Mouse (Mus musculus) CH12.LX (cell line): ENCODE measurements around the gene Exoc3l2. TPM values are rescaled to one million over a fixed set of nuclear protein-coding genes. Genes with fewer than 3 reads are reported as not detected.

ENCODE experiments used
- DNase-seq: peaks from one replicate; pipeline ENCODE4 v3.0.0-alpha.2; 2013; ENCODE audit errors: extremely low read depth
- H3K27ac ChIP-seq: 2 replicates; pipeline ENCODE4 v1.5.1; 2012; ENCODE audit warnings: low read depth, mild to moderate bottlenecking, control low read depth, moderate library complexity; ENCODE audit not compliant: insufficient read depth
- H3K27me3 ChIP-seq: replicated peaks from 2 replicates; pipeline ENCODE3; 2012; ENCODE audit warnings: inconsistent platforms
- H3K36me3 ChIP-seq, 2 experiments: replicated peaks in 1 of 2; 2 replicates each; pipeline versions ENCODE3 to v1.6.1; 2012; ENCODE audit warnings: inconsistent platforms in 1 of 2, low read length in 1 of 2, mild to moderate bottlenecking in 1 of 2, mixed read lengths in 1 of 2, moderate library complexity in 1 of 2; ENCODE audit not compliant: control insufficient read depth in 1 of 2, insufficient read depth in 1 of 2
- H3K4me1 ChIP-seq, 2 experiments: 2 replicates each; pipeline ENCODE4 v1.6.1; 2012; ENCODE audit warnings: inconsistent platforms in 1 of 2, moderate library complexity in 1 of 2; ENCODE audit not compliant: insufficient read depth in 2 of 2, control insufficient read depth in 1 of 2
- H3K4me2 ChIP-seq: 2 replicates; pipeline ENCODE4 v1.6.1; 2012; ENCODE audit warnings: low read depth, mild to moderate bottlenecking, control low read depth; ENCODE audit not compliant: poor library complexity, insufficient read depth, severe bottlenecking
- H3K4me3 ChIP-seq, 3 experiments: fragments of 150-350 bp in 1 of 3; sonication (generic) in 1 of 3; replicated peaks in 1 of 3; 2 replicates each; pipeline versions ENCODE3 to v1.5.1; 2011 to 2012; ENCODE audit warnings: low read depth in 2 of 3, low read length in 2 of 3, mild to moderate bottlenecking in 2 of 3, moderate library complexity in 2 of 3, control low read depth in 1 of 3, improper control_type of control experiment in 1 of 3, inconsistent platforms in 1 of 3, mixed read lengths in 1 of 3; ENCODE audit not compliant: poor library complexity in 1 of 3
- H3K79me2 ChIP-seq: replicated peaks from 2 replicates; pipeline ENCODE4 v1.6.1; 2012; ENCODE audit warnings: mild to moderate bottlenecking, moderate library complexity; ENCODE audit not compliant: control insufficient read depth, poor library complexity, insufficient read depth, severe bottlenecking; ENCODE audit errors: extremely low read depth
- H3K9ac ChIP-seq: 2 replicates; pipeline ENCODE4 v1.6.1; 2012; ENCODE audit warnings: low read depth, mild to moderate bottlenecking, control low read depth, moderate library complexity; ENCODE audit not compliant: insufficient read depth
- H3K9me3 ChIP-seq: replicated peaks from 2 replicates; pipeline ENCODE3; 2012; ENCODE audit warnings: low read length, inconsistent platforms, mixed read lengths
- CHD1 ChIP-seq: IDR thresholded peaks from 2 replicates; pipeline ENCODE4 v1.6.1; 2012; ENCODE audit warnings: low read depth, low read length, improper control_type of control experiment, inconsistent platforms
- CHD2 ChIP-seq: IDR thresholded peaks from 2 replicates; pipeline ENCODE4 v1.6.1; 2011; ENCODE audit warnings: low read length, improper control_type of control experiment
- ELF1 ChIP-seq: IDR thresholded peaks from 2 replicates; pipeline ENCODE4 v1.6.1; 2014; ENCODE audit warnings: low read depth, mild to moderate bottlenecking, inconsistent platforms, low read length, improper control_type of control experiment
- EP300 ChIP-seq: IDR thresholded peaks from 2 replicates; pipeline ENCODE4 v1.6.1; 2011; ENCODE audit warnings: low read length, improper control_type of control experiment
- HCFC1 ChIP-seq: IDR thresholded peaks from 2 replicates; pipeline ENCODE4 v1.6.1; 2012; ENCODE audit warnings: low read depth, mild to moderate bottlenecking, inconsistent platforms, low read length, improper control_type of control experiment
- JUN ChIP-seq: IDR thresholded peaks from 2 replicates; pipeline ENCODE4 v1.6.1; 2011; ENCODE audit warnings: low read depth, mild to moderate bottlenecking, low read length, improper control_type of control experiment, moderate library complexity; ENCODE audit not compliant: insufficient read depth
- JUND ChIP-seq: conservative IDR thresholded peaks from 2 replicates; pipeline ENCODE4 v1.6.1; 2011; ENCODE audit warnings: low read depth, low read length, improper control_type of control experiment
- KAT2A ChIP-seq: IDR thresholded peaks from 2 replicates; pipeline ENCODE4 v1.6.1; 2012; ENCODE audit warnings: low read length, improper control_type of control experiment, inconsistent platforms; ENCODE audit not compliant: insufficient replicate concordance
- MXI1 ChIP-seq: IDR thresholded peaks from 2 replicates; pipeline ENCODE4 v1.6.1; 2011; ENCODE audit warnings: mild to moderate bottlenecking, low read depth, low read length, improper control_type of control experiment
- MYC ChIP-seq: IDR thresholded peaks from 2 replicates; pipeline ENCODE4 v1.6.1; 2011; ENCODE audit warnings: low read depth, mild to moderate bottlenecking, improper control_type of control experiment, low read length
- PAX5 ChIP-seq: IDR thresholded peaks from 2 replicates; pipeline ENCODE4 v1.6.1; 2012; ENCODE audit warnings: low read length, inconsistent platforms, mixed read lengths
- RAD21 ChIP-seq: IDR thresholded peaks from 2 replicates; pipeline ENCODE4 v1.6.1; 2011; ENCODE audit warnings: low read depth, mild to moderate bottlenecking, low read length, improper control_type of control experiment, moderate library complexity
- SIN3A ChIP-seq: IDR thresholded peaks from 2 replicates; pipeline ENCODE4 v1.6.1; 2012; ENCODE audit warnings: low read length, improper control_type of control experiment, inconsistent platforms
- UBTF ChIP-seq: IDR thresholded peaks from 2 replicates; pipeline ENCODE4 v1.6.1; 2012; ENCODE audit warnings: low read depth, mild to moderate bottlenecking, inconsistent platforms, low read length, improper control_type of control experiment, moderate library complexity
- ZKSCAN1 ChIP-seq: IDR thresholded peaks from 2 replicates; pipeline ENCODE4 v1.6.1; 2012; ENCODE audit warnings: low read depth, inconsistent platforms, low read length, improper control_type of control experiment, borderline replicate concordance
- ZMIZ1 ChIP-seq: IDR thresholded peaks from 2 replicates; pipeline ENCODE4 v1.6.1; 2012; ENCODE audit warnings: low read depth, mild to moderate bottlenecking, inconsistent platforms, low read length, improper control_type of control experiment
- ZNF384 ChIP-seq: IDR thresholded peaks from 2 replicates; pipeline ENCODE4 v1.6.1; 2012; ENCODE audit warnings: low read depth, low read length, improper control_type of control experiment, inconsistent platforms
- dilution Hi-C: fragments of 300-500 bp; cut with MboI; formaldehyde crosslinking; loops from 2 replicates; pipeline ENCODE4 v1.14.3; 2020; ENCODE audit warnings: low sequenced_read_pairs; ENCODE audit not compliant: extremely low pct_unique_long_range_greater_than_20kb, extremely low pct_ligation_motif_present
- in situ Hi-C: fragments of 300-500 bp; cut with MboI; formaldehyde crosslinking; loops from 3 replicates; pipeline ENCODE4 v1.14.3; 2019; ENCODE audit warnings: low sequenced_read_pairs, low pct_ligation_motif_present, low pct_unique_long_range_greater_than_20kb, mixed read lengths
- polyA plus RNA-seq: library from polyadenylated mRNA; unstranded; fragments of >175 nt; gene quantifications from 2 replicates; pipeline ENCODE4 v1.2.1, GENCODE M21; 2012; ENCODE audit warnings: low read depth; ENCODE audit not compliant: insufficient read length
- total RNA-seq, 2 experiments: library from RNA; depleted of rRNA; stranded (reverse); fragments of 300-350 nt in 1 of 2; fragments of >200 nt in 1 of 2; gene quantifications; 2 replicates each; pipeline ENCODE4 v1.2.3; 2012 to 2014

Exoc3l2 gene
- total and polyA plus RNA-seq, 3 experiments: 0.08 TPM; not detected in 2

- in situ Hi-C loops (no loop called here), dilution Hi-C loops (no loop called here)
- peaks cover 59 to 82% of the 10 kb centered on the region in 2 experiments for H3K36me3 ChIP-seq
Observed at GRCm38 (mm10) chr7:19427999-19428650, 35.0 kb upstream of the Exoc3l2 start.

GRCm38 (mm10) chr7:19429726-19430125 lies 33.4 kb upstream of the Exoc3l2 start:
- no peak for DNase-seq
- no peak overlapping the region for H3K4me3 ChIP-seq
- TF ChIP-seq HCFC1 (peak; percentile 68), ZMIZ1 (no peak), MXI1 (no peak), EP300 (no peak)
- in situ Hi-C loops: no loop called here
- no peak overlapping the region for H3K4me2 ChIP-seq
- H3K27me3 ChIP-seq: no peaks in the 10 kb centered on the region
- peaks cover 11% of the 10 kb centered on the region for H3K9me3 ChIP-seq
- H3K4me1 ChIP-seq: no peaks in the 10 kb centered on the region; a peak in 1 of 4 replicates
- H3K36me3 ChIP-seq: peaks cover 74 to 97% of the 10 kb centered on the region in 2 experiments
- H3K27ac ChIP-seq: no peak overlapping the region
- no peak overlapping the region for H3K9ac ChIP-seq
- no peaks in the 10 kb centered on the region for H3K79me2 ChIP-seq
- dilution Hi-C loops: no loop called here

More at GRCm38 (mm10) chr7:19427999-19428650, 35.0 kb upstream of the Exoc3l2 start:
- Histone ChIP-seq H3K4me3 (no peak overlapping the region), H3K79me2 (no peaks in the 10 kb centered on the region), H3K4me2 (no peak overlapping the region), H3K9ac (no peak overlapping the region), H3K27me3 (no peaks in the 10 kb centered on the region), H3K4me1 (peaks cover 0 to 7% of the 10 kb centered on the region in 2 experiments; a peak in 1 of 4 replicates), H3K27ac (no peak overlapping the region), H3K9me3 (peaks cover 8% of the 10 kb centered on the region)
- DNase-seq: no peak
- no peak for TF ChIP-seq EP300
- TF ChIP-seq ZKSCAN1: no peak
- no peak for TF ChIP-seq CHD2
- TF ChIP-seq MXI1: no peak
- TF ChIP-seq JUN: no peak
- TF ChIP-seq ZMIZ1: no peak
- no peak for TF ChIP-seq RAD21
- TF ChIP-seq MYC: no peak
- no peak for TF ChIP-seq ELF1
- no peak for TF ChIP-seq CHD1
- TF ChIP-seq ZNF384: no peak
- TF ChIP-seq UBTF: no peak
- TF ChIP-seq PAX5: no peak
- TF ChIP-seq SIN3A: no peak
- TF ChIP-seq KAT2A: no peak
- TF ChIP-seq JUND: no peak
